Mouse (Mus musculus) CH12.LX (cell line): ENCODE data around the gene Cela3a. TPM values are rescaled to one million over a fixed set of nuclear protein-coding genes. Genes with fewer than 3 reads are reported as not detected.

Experiments
- DNase-seq: peaks from one replicate; pipeline ENCODE4 v3.0.0-alpha.2; 2013; ENCODE audit errors: extremely low read depth
- H3K27ac ChIP-seq: 2 replicates; pipeline ENCODE4 v1.5.1; 2012; ENCODE audit warnings: low read depth, mild to moderate bottlenecking, control low read depth, moderate library complexity; ENCODE audit not compliant: insufficient read depth
- H3K27me3 ChIP-seq: replicated peaks from 2 replicates; pipeline ENCODE3; 2012; ENCODE audit warnings: inconsistent platforms
- H3K36me3 ChIP-seq, 2 experiments: replicated peaks in 1 of 2; 2 replicates each; pipeline versions ENCODE3 to v1.6.1; 2012; ENCODE audit warnings: inconsistent platforms in 1 of 2, low read length in 1 of 2, mild to moderate bottlenecking in 1 of 2, mixed read lengths in 1 of 2, moderate library complexity in 1 of 2; ENCODE audit not compliant: control insufficient read depth in 1 of 2, insufficient read depth in 1 of 2
- H3K4me1 ChIP-seq, 2 experiments: 2 replicates each; pipeline ENCODE4 v1.6.1; 2012; ENCODE audit warnings: inconsistent platforms in 1 of 2, moderate library complexity in 1 of 2; ENCODE audit not compliant: insufficient read depth in 2 of 2, control insufficient read depth in 1 of 2
- H3K4me2 ChIP-seq: 2 replicates; pipeline ENCODE4 v1.6.1; 2012; ENCODE audit warnings: low read depth, mild to moderate bottlenecking, control low read depth; ENCODE audit not compliant: poor library complexity, insufficient read depth, severe bottlenecking
- H3K4me3 ChIP-seq, 3 experiments: fragments of 150-350 bp in 1 of 3; sonication (generic) in 1 of 3; replicated peaks in 1 of 3; 2 replicates each; pipeline versions ENCODE3 to v1.5.1; 2011 to 2012; ENCODE audit warnings: low read depth in 2 of 3, low read length in 2 of 3, mild to moderate bottlenecking in 2 of 3, moderate library complexity in 2 of 3, control low read depth in 1 of 3, improper control_type of control experiment in 1 of 3, inconsistent platforms in 1 of 3, mixed read lengths in 1 of 3; ENCODE audit not compliant: poor library complexity in 1 of 3
- H3K79me2 ChIP-seq: replicated peaks from 2 replicates; pipeline ENCODE4 v1.6.1; 2012; ENCODE audit warnings: mild to moderate bottlenecking, moderate library complexity; ENCODE audit not compliant: control insufficient read depth, poor library complexity, insufficient read depth, severe bottlenecking; ENCODE audit errors: extremely low read depth
- H3K9ac ChIP-seq: 2 replicates; pipeline ENCODE4 v1.6.1; 2012; ENCODE audit warnings: low read depth, mild to moderate bottlenecking, control low read depth, moderate library complexity; ENCODE audit not compliant: insufficient read depth
- H3K9me3 ChIP-seq: replicated peaks from 2 replicates; pipeline ENCODE3; 2012; ENCODE audit warnings: low read length, inconsistent platforms, mixed read lengths
- BHLHE40 ChIP-seq: IDR thresholded peaks from 2 replicates; pipeline ENCODE4 v1.6.1; 2011; ENCODE audit warnings: mild to moderate bottlenecking, low read depth, low read length, improper control_type of control experiment
- CHD2 ChIP-seq: IDR thresholded peaks from 2 replicates; pipeline ENCODE4 v1.6.1; 2011; ENCODE audit warnings: low read length, improper control_type of control experiment
- ETS1 ChIP-seq: conservative IDR thresholded peaks from 2 replicates; pipeline ENCODE4 v1.6.1; 2012; ENCODE audit warnings: low read depth, mild to moderate bottlenecking, inconsistent platforms, low read length, improper control_type of control experiment, moderate library complexity
- GABPA ChIP-seq: IDR thresholded peaks from 2 replicates; pipeline ENCODE4 v1.6.1; 2012; ENCODE audit warnings: low read depth, low read length, improper control_type of control experiment, inconsistent platforms; ENCODE audit not compliant: insufficient replicate concordance
- HCFC1 ChIP-seq: IDR thresholded peaks from 2 replicates; pipeline ENCODE4 v1.6.1; 2012; ENCODE audit warnings: low read depth, mild to moderate bottlenecking, inconsistent platforms, low read length, improper control_type of control experiment
- IRF4 ChIP-seq: IDR thresholded peaks from 2 replicates; pipeline ENCODE4 v1.6.1; 2014; ENCODE audit warnings: low read depth, mild to moderate bottlenecking, inconsistent platforms, low read length, improper control_type of control experiment
- KAT2A ChIP-seq: IDR thresholded peaks from 2 replicates; pipeline ENCODE4 v1.6.1; 2012; ENCODE audit warnings: low read length, improper control_type of control experiment, inconsistent platforms; ENCODE audit not compliant: insufficient replicate concordance
- MAX ChIP-seq: IDR thresholded peaks from 2 replicates; pipeline ENCODE4 v1.6.1; 2011; ENCODE audit warnings: low read length, improper control_type of control experiment
- MAZ ChIP-seq: IDR thresholded peaks from 2 replicates; pipeline ENCODE4 v1.6.1; 2012; ENCODE audit warnings: low read depth, mild to moderate bottlenecking, inconsistent platforms, low read length, improper control_type of control experiment, moderate library complexity
- MXI1 ChIP-seq: IDR thresholded peaks from 2 replicates; pipeline ENCODE4 v1.6.1; 2011; ENCODE audit warnings: mild to moderate bottlenecking, low read depth, low read length, improper control_type of control experiment
- MYC ChIP-seq: IDR thresholded peaks from 2 replicates; pipeline ENCODE4 v1.6.1; 2011; ENCODE audit warnings: low read depth, mild to moderate bottlenecking, improper control_type of control experiment, low read length
- NELFE ChIP-seq: IDR thresholded peaks from 2 replicates; pipeline ENCODE4 v1.6.1; 2011; ENCODE audit warnings: low read depth, low read length, improper control_type of control experiment
- NRF1 ChIP-seq: IDR thresholded peaks from 2 replicates; pipeline ENCODE4 v1.6.1; 2014; ENCODE audit warnings: low read depth, mild to moderate bottlenecking, inconsistent platforms, low read length, improper control_type of control experiment, moderate library complexity
- POLR2A ChIP-seq: IDR thresholded peaks from 2 replicates; pipeline ENCODE4 v1.6.1; 2011; ENCODE audit warnings: low read depth, mild to moderate bottlenecking, improper control_type of control experiment, low read length
- POLR2AphosphoS2 ChIP-seq: IDR thresholded peaks from 2 replicates; pipeline ENCODE4 v1.6.1; 2011; ENCODE audit warnings: low read depth, low read length, improper control_type of control experiment
- SIN3A ChIP-seq: IDR thresholded peaks from 2 replicates; pipeline ENCODE4 v1.6.1; 2012; ENCODE audit warnings: low read length, improper control_type of control experiment, inconsistent platforms
- SMC3 ChIP-seq: IDR thresholded peaks from 2 replicates; pipeline ENCODE4 v1.6.1; 2011; ENCODE audit warnings: low read depth, low read length, improper control_type of control experiment
- TBP ChIP-seq: conservative IDR thresholded peaks from 2 replicates; pipeline ENCODE4 v1.6.1; 2011; ENCODE audit warnings: low read depth, low read length, improper control_type of control experiment
- TCF12 ChIP-seq: IDR thresholded peaks from 2 replicates; pipeline ENCODE4 v1.6.1; 2014; ENCODE audit warnings: low read depth, mild to moderate bottlenecking, inconsistent platforms, low read length, improper control_type of control experiment
- UBTF ChIP-seq: IDR thresholded peaks from 2 replicates; pipeline ENCODE4 v1.6.1; 2012; ENCODE audit warnings: low read depth, mild to moderate bottlenecking, inconsistent platforms, low read length, improper control_type of control experiment, moderate library complexity
- ZKSCAN1 ChIP-seq: IDR thresholded peaks from 2 replicates; pipeline ENCODE4 v1.6.1; 2012; ENCODE audit warnings: low read depth, inconsistent platforms, low read length, improper control_type of control experiment, borderline replicate concordance
- ZMIZ1 ChIP-seq: IDR thresholded peaks from 2 replicates; pipeline ENCODE4 v1.6.1; 2012; ENCODE audit warnings: low read depth, mild to moderate bottlenecking, inconsistent platforms, low read length, improper control_type of control experiment
- dilution Hi-C: fragments of 300-500 bp; cut with MboI; formaldehyde crosslinking; loops from 2 replicates; pipeline ENCODE4 v1.14.3; 2020; ENCODE audit warnings: low sequenced_read_pairs; ENCODE audit not compliant: extremely low pct_unique_long_range_greater_than_20kb, extremely low pct_ligation_motif_present
- in situ Hi-C: fragments of 300-500 bp; cut with MboI; formaldehyde crosslinking; loops from 3 replicates; pipeline ENCODE4 v1.14.3; 2019; ENCODE audit warnings: low sequenced_read_pairs, low pct_ligation_motif_present, low pct_unique_long_range_greater_than_20kb, mixed read lengths
- polyA plus RNA-seq: library from polyadenylated mRNA; unstranded; fragments of >175 nt; gene quantifications from 2 replicates; pipeline ENCODE4 v1.2.1, GENCODE M21; 2012; ENCODE audit warnings: low read depth; ENCODE audit not compliant: insufficient read length
- total RNA-seq, 2 experiments: library from RNA; depleted of rRNA; stranded (reverse); fragments of 300-350 nt in 1 of 2; fragments of >200 nt in 1 of 2; gene quantifications; 2 replicates each; pipeline ENCODE4 v1.2.3; 2012 to 2014

The Cela3a gene
- total and polyA plus RNA-seq, 3 experiments, result not detected

DNA sequence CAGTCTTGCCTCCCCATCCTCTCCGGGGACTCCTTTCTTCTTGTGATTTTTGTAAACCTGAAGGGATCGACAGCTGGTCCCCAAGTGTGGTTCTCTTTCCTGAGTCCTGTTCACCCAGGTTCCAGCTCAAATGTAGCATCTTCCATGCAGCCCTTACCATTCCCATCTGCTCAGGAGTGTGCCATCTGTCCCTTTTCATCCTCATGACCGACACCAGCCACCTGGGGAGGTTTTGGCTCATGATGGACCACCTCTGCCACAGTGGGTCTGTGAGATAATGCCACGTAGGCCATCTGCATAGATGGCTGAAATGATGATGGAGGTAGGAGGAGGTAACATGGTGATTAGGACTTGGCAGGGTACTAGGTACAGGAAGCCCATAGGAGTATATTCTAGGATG lies 19.4 kb downstream of the Cela3a start:
- Histone ChIP-seq H3K4me1 (peaks cover 6 to 21% of the 10 kb centered on the region in 2 experiments; a peak in 3 of 4 replicates), H3K27ac (no peak overlapping the region), H3K9me3 (peaks cover 2% of the 10 kb centered on the region), H3K79me2 (peaks cover 9% of the 10 kb centered on the region; the same call in 1 of the 2 replicates), H3K36me3 (peaks cover 0 to 12% of the 10 kb centered on the region in 2 experiments), H3K27me3 (no peaks in the 10 kb centered on the region), H3K9ac (no peak overlapping the region), H3K4me2 (no peak overlapping the region), H3K4me3 (no peak overlapping the region)
- no peak for DNase-seq
- dilution Hi-C loops (no loop called here), in situ Hi-C loops (no loop called here)
- no peak for TF ChIP-seq SIN3A

GRCm38 (mm10) chr4:137388983-137389382 lies 20.6 kb downstream of the Cela3a start:
- no peaks in the 10 kb centered on the region for H3K27me3 ChIP-seq
- TF ChIP-seq TBP (peak; percentile 11; the same call in 1 of the 2 replicates), NELFE (no peak), ETS1 (no peak)

GRCm38 (mm10) chr4:137388059-137388794 lies 21.4 kb downstream of the Cela3a start:
- Histone ChIP-seq H3K4me3 (peak overlapping the region; percentile 89 to 93 (median 92)), H3K9ac (peak overlapping the region; percentile 87), H3K4me1 (peaks cover 4 to 11% of the 10 kb centered on the region in 2 experiments; a peak in 2 of 4 replicates), H3K9me3 (peaks cover 2% of the 10 kb centered on the region), H3K4me2 (peak overlapping the region; percentile 83), H3K79me2 (peaks cover 9% of the 10 kb centered on the region; the same call in 1 of the 2 replicates), H3K27me3 (no peaks in the 10 kb centered on the region), H3K27ac (peak overlapping the region; percentile 63), H3K36me3 (peaks cover 0 to 12% of the 10 kb centered on the region in 2 experiments)
- in situ Hi-C loops (no loop called here), dilution Hi-C loops (no loop called here)
- DNase-seq, result peak; percentile 94
- TF ChIP-seq NRF1 (no peak), GABPA (no peak; the same call in 1 of the 2 replicates), BHLHE40 (peak; percentile 46), SIN3A (peak; percentile 97), UBTF (peak; percentile 59; the same call in 1 of the 2 replicates), TBP (peak; percentile 90), KAT2A (peak; percentile 87; the same call in 1 of the 2 replicates), IRF4 (peak; percentile 54; the same call in 1 of the 2 replicates), ZKSCAN1 (no peak), ZMIZ1 (peak; percentile 76), NELFE (peak; percentile 91), HCFC1 (peak; percentile 91), MAX (peak; percentile 91), ETS1 (peak; percentile 33; the same call in 1 of the 2 replicates), POLR2A (peak; percentile 92), CHD2 (peak; percentile 90), MXI1 (peak; percentile 81), SMC3 (0 out of 2 replicates have a peak, but pooled peaks have one; percentile 7), TCF12 (peak; percentile 77; the same call in 1 of the 2 replicates), POLR2AphosphoS2 (peak; percentile 75), MYC (peak; percentile 90), MAZ (peak; percentile 60)

More at GRCm38 (mm10) chr4:137388983-137389382, 20.6 kb downstream of the Cela3a start:
- dilution Hi-C loops (no loop called here), in situ Hi-C loops (no loop called here)
- Histone ChIP-seq H3K4me2 (peak overlapping the region; percentile 83), H3K36me3 (peaks cover 0 to 12% of the 10 kb centered on the region in 2 experiments), H3K9me3 (peaks cover 2% of the 10 kb centered on the region), H3K9ac (peak overlapping the region; percentile 77), H3K27ac (no peak overlapping the region), H3K79me2 (peaks cover 9% of the 10 kb centered on the region; the same call in 1 of the 2 replicates), H3K4me1 (peaks cover 6 to 17% of the 10 kb centered on the region in 2 experiments; a peak in 3 of 4 replicates), H3K4me3 (peak overlapping the region; percentile 89 to 93 (median 92))
- no peak for DNase-seq
